Mouse (Mus musculus) small intestine, adult 2 months (tissue): Measurements from ENCODE around the gene Gm43064. TPM values are rescaled to one million over a fixed set of nuclear protein-coding genes. Genes with fewer than 3 reads are reported as not detected.
A peak's percentile ranks its signal among the peaks of the same experiment; 100 is the strongest.

ENCODE experiments used
- H3K27ac ChIP-seq: fragments of 200-500 bp; 2 replicates; pipeline ENCODE4 v1.5.1; 2012; ENCODE audit warnings: low read depth, low read length, control low read depth, inconsistent platforms; ENCODE audit not compliant: insufficient read depth
- H3K27me3 ChIP-seq: fragments of 200-500 bp; 2 replicates; pipeline ENCODE4 v1.6.1; 2012; ENCODE audit warnings: mild to moderate bottlenecking, moderate library complexity, low read length, inconsistent platforms; ENCODE audit not compliant: control insufficient read depth, insufficient read depth
- H3K36me3 ChIP-seq: fragments of 200-500 bp; 2 replicates; pipeline ENCODE4 v1.6.1; 2012; ENCODE audit warnings: mild to moderate bottlenecking, low read length, control low read depth, inconsistent platforms; ENCODE audit not compliant: control insufficient read depth, insufficient read depth
- H3K4me1 ChIP-seq: fragments of 200-500 bp; 2 replicates; pipeline ENCODE4 v1.6.1; 2012; ENCODE audit warnings: low read length, inconsistent platforms, mixed read lengths; ENCODE audit not compliant: control insufficient read depth, insufficient read depth, insufficient read length
- H3K4me3 ChIP-seq: fragments of 200-500 bp; 2 replicates; pipeline ENCODE4 v1.5.1; 2012; ENCODE audit warnings: low read depth, mild to moderate bottlenecking, control low read depth, inconsistent platforms, low read length, moderate library complexity
- CTCF ChIP-seq: fragments of 200-500 bp; IDR thresholded peaks from 2 replicates; pipeline ENCODE4 v1.5.1; 2012; ENCODE audit warnings: low read depth, mild to moderate bottlenecking, control low read depth, inconsistent platforms, low read length, moderate library complexity, mixed read lengths; ENCODE audit not compliant: insufficient replicate concordance, insufficient read length; ENCODE audit errors: extremely low read depth
- POLR2A ChIP-seq: fragments of 200-500 bp; IDR thresholded peaks from 2 replicates; pipeline ENCODE4 v1.6.1; 2012; ENCODE audit warnings: low read depth, mild to moderate bottlenecking, control low read depth, inconsistent platforms, low read length, moderate library complexity
- WGBS: fragments of 180-500 bp; shearing (Covaris S2); methylation state at CpG from one replicate; pipeline ENCODE4 v1.1.7; 2018; 5-methylcytosine and 5-hydroxymethylcytosine counted together
- polyA plus RNA-seq: library from polyadenylated mRNA; depleted of rRNA; stranded (reverse); fragments of >200 nt; gene quantifications from 2 replicates; pipeline ENCODE4 v1.2.3, GENCODE M21; 2012; rRNA removed

The Gm43064 gene
- not detected in 2 replicates for polyA plus RNA-seq

GRCm38 (mm10) chr3:103808891-103809798, at the start of gene Gm43064, which contains the start of the genes Dclre1b and Ap4b1:
Gene Gm43064 (plus strand): TSS chr3:103809573.
Gene Dclre1b (minus strand): TSS chr3:103809444.
Gene Ap4b1 (plus strand): TSS chr3:103809520.
- WGBS: under 1% methylated on average over 66 of the region's 70 CpGs
- TF ChIP-seq CTCF (no peak), POLR2A (peak; percentile 75)
- Histone ChIP-seq H3K27ac (peak within 1 kb of the TSS; percentile 86), H3K27me3 (no peaks in the 10 kb centered on the region), H3K4me1 (no peaks in the 10 kb centered on the region; the same call in 1 of the 2 replicates), H3K36me3 (peaks cover 6% of the 10 kb centered on the region), H3K4me3 (peak within 1 kb of the TSS; percentile 70)

GRCm38 (mm10) chr3:103766789-103767188, 42.6 kb upstream of the Gm43064 start:
- H3K27me3 ChIP-seq: no peaks in the 10 kb centered on the region
- 85% methylated on average over 3 of the region's 3 CpGs for WGBS
- H3K4me3 ChIP-seq: no peak overlapping the region
- TF ChIP-seq CTCF (no peak), POLR2A (no peak)
- no peaks in the 10 kb centered on the region for H3K4me1 ChIP-seq
- peaks cover 37% of the 10 kb centered on the region for H3K36me3 ChIP-seq
- no peak overlapping the region for H3K27ac ChIP-seq

- WGBS: 58% methylated on average over 9 of the region's 9 CpGs
- H3K36me3 ChIP-seq: peaks cover 19% of the 10 kb centered on the region
- TF ChIP-seq CTCF (no peak), POLR2A (no peak)
- peaks cover 4% of the 10 kb centered on the region; the same call in 1 of the 2 replicates for H3K4me1 ChIP-seq
- H3K27ac ChIP-seq: peak overlapping the region; percentile 58; the same call in 1 of the 2 replicates
- no peak overlapping the region for H3K4me3 ChIP-seq
- no peaks in the 10 kb centered on the region for H3K27me3 ChIP-seq
Measured at GRCm38 (mm10) chr3:103771531-103772130, 37.7 kb upstream of the Gm43064 start.

- Histone ChIP-seq H3K36me3 (peaks cover 21% of the 10 kb centered on the region), H3K4me3 (no peak overlapping the region), H3K4me1 (peaks cover 4% of the 10 kb centered on the region; the same call in 1 of the 2 replicates), H3K27ac (peak overlapping the region; percentile 44; the same call in 1 of the 2 replicates), H3K27me3 (no peaks in the 10 kb centered on the region)
- WGBS: 53% methylated on average over 4 of the region's 4 CpGs
- TF ChIP-seq POLR2A: no peak
- TF ChIP-seq CTCF: no peak
Measured at GRCm38 (mm10) chr3:103772846-103773245, 36.5 kb upstream of the Gm43064 start.

GRCm38 (mm10) chr3:103773508-103773907, 35.9 kb upstream of the Gm43064 start:
- no peak overlapping the region for H3K4me3 ChIP-seq
- TF ChIP-seq CTCF (no peak), POLR2A (no peak)

GRCm38 (mm10) chr3:103774009-103774408, 35.4 kb upstream of the Gm43064 start:
- WGBS: 77% methylated on average over 15 of the region's 15 CpGs
- H3K4me3 ChIP-seq: peak overlapping the region; percentile 9; the same call in 1 of the 2 replicates
- H3K4me1 ChIP-seq: peaks cover 4% of the 10 kb centered on the region; the same call in 1 of the 2 replicates
- H3K36me3 ChIP-seq: peaks cover 22% of the 10 kb centered on the region
- TF ChIP-seq POLR2A (no peak), CTCF (no peak)
- peak overlapping the region; percentile 43; the same call in 1 of the 2 replicates for H3K27ac ChIP-seq
- H3K27me3 ChIP-seq: no peaks in the 10 kb centered on the region

More at GRCm38 (mm10) chr3:103773508-103773907, 35.9 kb upstream of the Gm43064 start:
- Histone ChIP-seq H3K4me1 (peaks cover 4% of the 10 kb centered on the region; the same call in 1 of the 2 replicates), H3K27me3 (no peaks in the 10 kb centered on the region), H3K27ac (peak overlapping the region; percentile 86), H3K36me3 (peaks cover 24% of the 10 kb centered on the region)
- WGBS: 75% methylated on average over 3 of the region's 3 CpGs
